Mouse (Mus musculus): Measurements from ENCODE around the gene Ctsf.

Ctsf gene

GRCm38 (mm10) chr19:4877785-4878184, 22.9 kb downstream of the Ctsf start, which contains the start of gene Actn3:
Actn3 (minus strand) TSS chr19:4877909.
- ChIA-PET POLR2A (interaction anchor here (0.6 to 3.6 kb wide), 70 partner anchors 8 to 595 kb away, joined by 3 to 38 read pairs (median 6); partner anchors contain the start of genes Dpp3 (in 3 of the 4), Bbs1 (in 2 of the 4), Ccdc87 (in 2 of the 4) and Ccs (in 2 of the 4)), CTCF (interaction anchor here in 2 of 4 experiments (0.6 to 1.4 kb wide), 15 partner anchors 17 to 671 kb away, joined by 3 to 11 read pairs (median 3); partner anchors contain the start of genes Dpp3 (in 1 of the 2), Rbm4b (in 1 of the 2) and Rin1 (in 1 of the 2))

- POLR2A ChIA-PET: interaction anchor here (0.6 to 3.6 kb wide), 76 partner anchors 8 to 611 kb away, joined by 3 to 38 read pairs (median 5); partner anchors contain the start of genes Dpp3 (in 3 of the 4), Bbs1 (in 2 of the 4), Ccdc87 (in 2 of the 4) and Ccs (in 2 of the 4)
- CTCF ChIA-PET: interaction anchor here in 3 of 4 experiments (0.6 to 1.4 kb wide), 17 partner anchors 17 to 1158 kb away, joined by 3 to 11 read pairs (median 3); partner anchors contain the start of genes Dpp3 (in 1 of the 3), Rbm4b (in 1 of the 3) and Rin1 (in 1 of the 3)
Measured at GRCm38 (mm10) chr19:4878405-4879323, 23.7 kb downstream of the Ctsf start, which contains the start of gene Zdhhc24. Zdhhc24 (plus strand) TSS chr19:4878668.

GRCm38 (mm10) chr19:4879324-4879703, 24.4 kb downstream of the Ctsf start:
- ChIA-PET CTCF (interaction anchor here in 2 of 4 experiments (0.6 to 1.4 kb wide), 3 partner anchors 32 to 896 kb away, joined by 3 to 11 read pairs (median 7); no protein-coding TSS in a partner anchor), POLR2A (interaction anchor here (0.7 to 3.6 kb wide), 29 partner anchors 10 to 577 kb away, joined by 3 to 38 read pairs (median 6); partner anchors contain the start of genes Gm21992 (in 2 of the 4), Rbm14 (in 2 of the 4), Bbs1 (in 1 of the 4) and Ccdc87 (in 1 of the 4))

GRCm38 (mm10) chr19:4883961-4884360, 29.0 kb downstream of the Ctsf start:
- POLR2A ChIA-PET: interaction anchor here in 2 of 4 experiments (0.6 to 1.0 kb wide), 4 partner anchors 13 to 72 kb away, joined by 3 to 4 read pairs (median 3); partner anchors contain the start of genes Gm21992 (in 1 of the 2) and Rbm14 (in 1 of the 2)

GRCm38 (mm10) chr19:4889791-4890190, 34.9 kb downstream of the Ctsf start:
- ChIA-PET CTCF (interaction anchor here in 2 of 4 experiments (0.5 to 1.3 kb wide), 4 partner anchors 17 to 412 kb away, joined by 3 to 5 read pairs (median 4); partner anchors contain the start of gene Bbs1 (in 1 of the 2)), POLR2A (interaction anchor here (0.8 to 3.7 kb wide), 20 partner anchors 10 to 177 kb away, joined by 3 to 38 read pairs (median 3); partner anchors contain the start of genes Zdhhc24 (in 4 of the 4), Bbs1 (in 2 of the 4), Actn3 (in 1 of the 4) and Ctsf (in 1 of the 4))

More at GRCm38 (mm10) chr19:4883961-4884360, 29.0 kb downstream of the Ctsf start:
- CTCF ChIA-PET: interaction anchor here in 1 of 4 experiments (0.6 kb wide), 1 partner anchor 1784 kb away, joined by 3 read pairs; no protein-coding TSS in a partner anchor

- POLR2A ChIA-PET: interaction anchor here in 2 of 4 experiments (1.1 to 3.7 kb wide), 5 partner anchors 10 to 52 kb away, joined by 3 to 38 read pairs (median 5); partner anchors contain the start of genes Actn3 (in 1 of the 2), Bbs1 (in 1 of the 2), Ccdc87 (in 1 of the 2) and Ccs (in 1 of the 2)
Measured at GRCm38 (mm10) chr19:4891798-4892197, 36.9 kb downstream of the Ctsf start.

GRCm38 (mm10) chr19:4896780-4897520, 42.0 kb downstream of the Ctsf start:
- CTCF ChIA-PET: interaction anchor here (0.5 to 2.0 kb wide), 14 partner anchors 9 to 141 kb away, joined by 3 to 8 read pairs (median 3); partner anchors contain the start of genes Bbs1 (in 2 of the 4), Ctsf (in 1 of the 4), Dpp3 (in 1 of the 4) and Zdhhc24 (in 1 of the 4)
- POLR2A ChIA-PET: interaction anchor here (0.6 to 3.5 kb wide), 92 partner anchors 9 to 1113 kb away, joined by 3 to 44 read pairs (median 4); partner anchors contain the start of genes Bbs1 (in 4 of the 4), Zdhhc24 (in 4 of the 4), Actn3 (in 3 of the 4) and Dpp3 (in 3 of the 4)

More at GRCm38 (mm10) chr19:4891798-4892197, 36.9 kb downstream of the Ctsf start:
- CTCF ChIA-PET: no interaction called here

GRCm38 (mm10) chr19:4898972-4899371, 44.0 kb downstream of the Ctsf start:
- ChIA-PET CTCF (no interaction called here), POLR2A (interaction anchor here in 3 of 4 experiments (0.6 to 3.5 kb wide), 6 partner anchors 17 to 89 kb away, joined by 3 to 16 read pairs (median 4); partner anchors contain the start of genes Dpp3 (in 1 of the 3), Gm21992 (in 1 of the 3), Mrpl11 (in 1 of the 3) and Rbm14 (in 1 of the 3))

GRCm38 (mm10) chr19:4899888-4900287, 45.0 kb downstream of the Ctsf start:
- POLR2A ChIA-PET: interaction anchor here in 2 of 4 experiments (0.6 to 1.5 kb wide), 4 partner anchors 15 to 255 kb away, joined by 3 to 4 read pairs (median 3); no protein-coding TSS in a partner anchor

GRCm38 (mm10) chr19:4905979-4906794, 51.3 kb downstream of the Ctsf start, which contains the start of gene Bbs1:
Bbs1 (minus strand) TSS chr19:4906628.
- ChIA-PET CTCF (interaction anchor here (0.7 to 2.2 kb wide), 13 partner anchors 9 to 143 kb away, joined by 3 to 8 read pairs (median 3); partner anchors contain the start of genes Ccdc87 (in 1 of the 4), Ccs (in 1 of the 4) and Dpp3 (in 1 of the 4)), POLR2A (interaction anchor here (0.5 to 3.4 kb wide), 46 partner anchors 9 to 396 kb away, joined by 3 to 41 read pairs (median 4); partner anchors contain the start of genes Actn3 (in 2 of the 4), Dpp3 (in 2 of the 4), Gm21992 (in 2 of the 4) and Rbm14 (in 2 of the 4))

More at GRCm38 (mm10) chr19:4899888-4900287, 45.0 kb downstream of the Ctsf start:
- CTCF ChIA-PET: interaction anchor here in 1 of 4 experiments (0.5 kb wide), 1 partner anchor 389 kb away, joined by 3 read pairs; no protein-coding TSS in a partner anchor

- ChIA-PET CTCF (interaction anchor here in 2 of 4 experiments (0.9 to 2.1 kb wide), 3 partner anchors 30 to 153 kb away, joined by 4 to 8 read pairs (median 4); partner anchors contain the start of genes Actn3 (in 1 of the 2) and Zdhhc24 (in 1 of the 2)), POLR2A (interaction anchor here in 3 of 4 experiments (0.9 to 4.3 kb wide), 16 partner anchors 8 to 153 kb away, joined by 3 to 41 read pairs (median 12); partner anchors contain the start of genes Dpp3 (in 2 of the 3), Zdhhc24 (in 2 of the 3), Actn3 (in 1 of the 3) and Gm21992 (in 1 of the 3))
Measured at GRCm38 (mm10) chr19:4908107-4908506, 53.2 kb downstream of the Ctsf start.

GRCm38 (mm10) chr19:4909376-4909775, 54.4 kb downstream of the Ctsf start:
- POLR2A ChIA-PET: interaction anchor here in 3 of 4 experiments (0.6 to 4.3 kb wide), 7 partner anchors 10 to 97 kb away, joined by 3 to 12 read pairs (median 4); partner anchors contain the start of genes Dpp3 (in 1 of the 3), Gm21992 (in 1 of the 3), Rbm14 (in 1 of the 3) and Zdhhc24 (in 1 of the 3)

More at GRCm38 (mm10) chr19:4909376-4909775, 54.4 kb downstream of the Ctsf start:
- CTCF ChIA-PET: interaction anchor here in 2 of 4 experiments (1.2 to 1.9 kb wide), 2 partner anchors 60 to 62 kb away, joined by 4 to 7 read pairs; no protein-coding TSS in a partner anchor
